Mouse (Mus musculus): ENCODE measurements around the gene BC030499. TPM values are rescaled to one million over a fixed set of nuclear protein-coding genes. Genes with fewer than 3 reads are reported as not detected.

BC030499 gene
- 0.52 TPM for polyA plus RNA-seq (2017; shearing (Covaris generic))

DNA sequence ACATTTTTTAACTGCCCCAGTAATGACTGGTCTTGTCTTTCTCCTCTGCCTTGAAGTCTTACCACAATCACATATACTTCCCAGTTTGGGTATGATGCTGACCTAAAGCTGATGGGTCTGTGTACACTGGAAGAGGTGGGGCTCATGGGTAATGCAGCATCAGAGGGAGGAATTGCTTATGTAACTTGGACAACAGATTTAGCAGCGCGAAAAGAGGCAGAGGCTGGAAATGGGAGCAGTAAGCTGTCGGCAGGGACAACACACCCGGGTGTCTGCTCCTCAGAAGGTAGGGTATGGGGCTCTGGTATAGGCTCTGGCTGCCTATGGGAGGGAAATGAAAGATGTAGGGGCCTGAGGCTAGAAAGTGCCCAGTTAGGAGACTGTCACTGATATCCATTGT, at the start of gene BC030499:
Gene BC030499, plus strand, starts transcription at position 188 of the 400 bp plus-strand sequence.

DNA sequence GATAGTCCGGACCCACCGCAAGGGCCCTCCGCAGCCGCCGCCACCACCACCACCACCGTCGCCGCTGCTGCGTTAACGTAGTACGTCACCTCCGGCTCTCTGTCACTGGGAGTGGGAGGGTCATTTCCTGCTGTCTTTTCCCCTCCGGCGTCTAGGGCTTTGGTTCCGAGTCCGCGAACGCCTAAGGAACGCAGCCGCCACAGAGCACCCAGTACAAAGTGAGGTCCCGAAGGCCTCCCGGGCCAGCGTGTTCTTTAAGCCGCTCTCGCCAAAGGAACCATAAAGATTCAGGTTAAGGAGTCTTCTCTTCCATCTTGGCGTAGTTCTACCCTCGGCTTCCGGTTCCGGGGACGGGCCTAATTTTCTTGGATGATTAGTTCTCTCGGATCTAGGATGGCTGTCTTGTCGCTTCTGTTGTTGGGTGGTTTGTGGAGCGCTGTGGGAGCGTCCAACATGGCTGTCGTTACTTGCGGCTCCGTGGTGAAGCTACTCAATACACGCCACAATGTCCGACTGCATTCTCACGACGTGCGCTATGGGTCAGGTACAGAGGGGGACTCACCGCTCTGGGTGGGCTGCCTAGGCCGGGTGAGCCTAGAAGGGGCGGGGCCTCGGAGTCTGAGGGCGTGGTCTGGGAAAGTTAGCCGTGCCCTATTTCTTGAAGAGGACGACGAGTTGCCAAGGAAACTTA, 44.9 kb upstream of the BC030499 start, which contains the start of the genes Sdf2 and Supt6:
Gene Sdf2, plus strand, starts transcription at position 120 of the 691 bp plus-strand sequence.
Gene Supt6, minus strand, starts transcription at position 361 of the 691 bp plus-strand sequence.

DNA sequence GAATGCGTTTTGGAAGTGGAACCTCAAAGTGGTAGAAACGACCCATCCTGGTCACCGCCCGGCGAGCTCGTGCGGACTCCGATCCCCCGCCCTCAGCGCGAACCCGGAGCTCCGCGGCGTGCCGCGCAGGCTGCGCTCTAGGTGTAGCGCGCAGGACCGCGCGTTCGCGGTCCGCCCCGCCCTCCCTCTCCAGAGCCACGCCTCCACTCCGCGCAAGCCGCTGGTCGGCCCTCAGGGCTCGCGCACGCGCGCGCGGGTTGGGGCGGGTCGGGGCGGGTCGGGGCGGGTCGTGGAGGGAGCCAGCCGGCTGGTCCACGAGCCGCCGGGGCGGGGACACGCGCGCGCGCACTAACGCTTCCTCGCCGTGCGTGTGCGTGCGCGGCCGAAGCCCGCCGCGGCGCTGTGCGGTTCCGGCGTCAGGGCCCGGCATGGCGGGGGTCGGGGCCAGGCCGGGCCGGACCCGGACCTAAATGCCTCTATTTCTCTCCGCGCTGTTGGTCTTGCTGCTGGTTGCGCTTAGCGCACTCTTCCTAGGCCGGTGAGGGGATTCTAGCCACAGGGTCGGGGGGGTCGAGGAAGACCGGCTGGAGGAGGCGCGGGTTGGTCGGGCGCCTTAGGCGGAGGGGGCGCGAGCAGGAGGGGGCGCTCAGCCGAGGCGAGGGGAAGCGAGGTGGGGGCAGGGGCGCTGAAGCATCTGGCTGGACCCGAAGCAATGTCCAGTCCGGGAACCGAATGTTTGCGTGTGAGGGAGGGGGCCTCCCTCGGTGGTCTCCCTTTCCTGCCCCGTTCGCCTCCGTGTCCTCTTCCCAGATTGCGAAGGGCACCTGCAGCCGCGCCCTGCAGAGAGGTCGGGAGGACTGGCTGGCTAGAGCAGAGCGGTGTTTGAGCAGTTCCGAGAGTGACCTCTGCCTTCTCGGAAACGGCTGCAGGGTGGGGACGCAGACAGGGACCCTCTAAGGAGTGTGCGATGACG, 29.0 kb upstream of the BC030499 start, which contains the start of gene 2610507B11Rik:
Gene 2610507B11Rik, plus strand, starts transcription at position 373 of the 973 bp plus-strand sequence.

DNA sequence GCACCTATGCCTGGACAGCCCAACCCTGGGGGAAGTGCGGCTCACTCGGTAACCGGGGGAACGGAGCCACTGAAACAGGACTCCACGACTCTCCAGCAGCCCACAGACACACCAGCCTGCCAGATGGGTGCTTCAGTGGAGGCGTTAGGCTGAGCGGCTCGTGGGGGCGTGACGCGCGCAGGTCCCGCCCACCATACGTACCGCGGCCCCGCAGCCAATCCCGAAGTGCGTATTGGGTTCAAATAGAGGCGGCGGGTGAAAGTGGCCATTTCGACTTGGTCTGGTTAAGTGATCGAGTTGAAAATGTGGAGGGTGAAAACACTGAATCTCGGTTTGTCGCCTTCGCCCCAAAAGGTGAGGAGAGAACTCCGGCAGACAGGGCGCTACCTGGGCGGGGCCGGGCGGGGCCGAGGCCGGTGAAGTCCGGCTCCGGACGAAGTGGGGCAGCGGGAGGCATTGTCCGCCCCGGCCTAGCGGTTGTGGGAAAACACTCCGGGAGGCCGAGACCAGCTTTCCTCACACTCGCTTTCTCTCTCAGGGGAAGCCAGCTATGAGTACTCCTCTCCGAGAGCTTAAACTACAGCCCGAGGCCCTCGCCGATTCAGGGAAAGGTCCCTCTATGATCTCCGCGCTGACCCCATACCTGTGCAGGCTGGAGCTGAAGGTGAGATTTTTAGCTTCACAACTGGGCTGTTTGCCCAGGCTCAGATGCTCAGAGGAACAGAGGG, 10.9 kb downstream of the BC030499 start, which contains the start of gene Spag5:
Gene Spag5, plus strand, starts transcription at position 173 of the 728 bp plus-strand sequence.

DNA sequence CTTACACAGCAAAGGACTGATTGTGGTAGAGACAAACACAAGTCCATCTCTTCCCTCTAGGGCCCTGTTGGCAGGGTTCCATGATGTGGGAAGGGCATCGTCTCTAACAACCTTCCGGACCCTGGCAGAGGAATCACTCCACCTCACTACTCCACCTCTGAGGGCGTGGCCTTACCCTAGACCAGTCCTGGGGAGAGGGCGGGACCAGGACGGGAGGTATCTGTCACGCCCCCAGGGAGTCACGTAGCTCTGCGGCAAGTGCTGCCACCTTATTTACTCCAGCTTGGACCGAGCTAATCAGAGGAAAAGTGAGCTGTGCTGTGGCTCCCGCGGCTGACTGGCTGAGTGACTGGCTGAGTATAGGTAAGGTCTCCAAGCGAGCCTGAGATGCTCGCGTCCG, 32.2 kb downstream of the BC030499 start, which contains the start of gene Aldoc:
Gene Aldoc, plus strand, starts transcription at position 109 of the 400 bp plus-strand sequence.

DNA sequence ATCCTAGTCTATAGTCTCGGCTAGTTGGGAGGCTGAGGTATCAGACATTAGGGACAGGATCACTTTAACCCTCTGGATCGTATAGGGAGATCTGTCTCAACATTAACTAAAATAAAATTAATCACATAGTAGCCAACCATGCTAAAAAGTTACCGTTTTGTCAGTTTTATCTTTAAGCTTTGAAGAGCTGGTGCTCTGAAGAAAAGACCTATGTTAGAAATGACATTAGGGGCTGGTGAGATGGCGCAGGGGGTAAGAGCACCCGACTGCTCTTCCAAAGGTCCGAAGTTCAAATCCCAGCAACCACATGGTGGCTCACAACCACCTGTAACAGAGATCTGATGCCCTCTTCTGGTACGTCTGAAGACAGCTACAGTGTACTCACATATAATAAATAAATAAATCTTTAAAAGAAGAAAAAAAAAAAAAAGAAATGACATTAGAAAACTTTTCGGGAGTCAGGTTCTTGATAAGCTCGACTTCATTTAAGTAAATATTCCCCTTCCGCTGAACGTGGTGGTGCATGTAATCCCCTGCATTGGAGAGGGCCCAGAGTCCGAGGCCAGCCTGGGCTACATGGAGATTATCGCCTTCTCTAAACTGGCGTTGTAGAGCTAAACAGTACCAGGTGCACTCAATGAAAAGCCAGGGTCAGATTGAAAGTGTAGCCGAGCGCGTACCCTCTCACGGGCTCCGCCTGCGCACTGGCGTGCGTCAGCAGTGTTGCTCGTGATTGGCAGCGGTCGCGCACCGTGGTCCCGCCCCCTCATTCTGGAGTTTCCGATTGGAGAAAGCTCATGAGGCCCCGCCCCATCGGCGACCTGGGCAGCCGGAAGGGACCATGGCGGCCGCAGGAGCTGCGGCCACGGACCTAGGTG, 37.2 kb downstream of the BC030499 start, which contains the start of gene Pigs:
Gene Pigs, plus strand, starts transcription at position 782 of the 878 bp plus-strand sequence.

DNA sequence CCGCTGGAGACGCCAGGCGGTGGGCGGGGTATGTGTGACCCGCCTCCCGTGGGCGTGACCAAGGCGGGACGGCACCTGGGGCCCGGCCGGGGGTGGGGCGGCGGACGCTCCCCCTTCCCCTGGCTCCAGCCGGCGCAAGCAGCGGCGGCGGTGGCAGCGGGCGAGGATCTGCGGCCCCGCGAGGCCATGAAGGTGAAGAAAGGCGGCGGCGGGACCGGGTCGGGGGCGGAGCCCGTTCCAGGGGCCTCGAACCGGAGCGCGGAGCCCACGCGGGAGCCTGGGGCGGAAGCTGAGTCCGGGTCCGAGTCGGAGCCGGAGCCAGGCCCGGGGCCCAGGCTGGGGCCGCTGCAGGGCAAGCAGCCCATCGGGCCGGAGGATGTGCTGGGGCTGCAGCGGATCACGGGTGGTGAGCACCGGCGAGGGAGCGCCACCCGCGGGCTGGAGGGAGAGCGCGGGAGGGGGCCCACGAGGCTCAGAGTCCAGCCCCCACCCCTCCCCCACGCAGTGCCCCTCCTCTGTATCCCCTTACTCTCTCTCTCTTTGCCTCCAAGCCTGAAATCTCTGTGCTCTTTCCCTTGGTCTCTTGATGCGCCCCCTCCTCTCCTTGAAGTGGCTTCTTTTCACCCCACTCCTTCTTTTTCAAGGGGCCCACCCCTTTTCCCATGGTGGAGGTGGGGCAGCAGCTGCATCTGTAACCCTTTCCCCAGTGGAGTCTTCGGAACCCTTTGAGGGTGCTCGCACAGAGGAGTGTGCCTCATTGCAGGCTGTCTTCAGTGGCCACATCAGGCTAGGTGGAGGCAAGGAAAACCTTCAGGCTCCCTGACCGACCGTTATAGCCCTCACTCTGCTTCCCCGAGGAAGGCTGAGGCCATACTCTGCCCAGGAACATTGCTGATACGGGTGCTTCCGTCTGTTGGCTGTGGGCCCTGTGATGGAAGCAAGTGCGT, 53.0 kb downstream of the BC030499 start, which contains the start of gene Unc119:
Gene Unc119, plus strand, starts transcription at position 102 of the 947 bp plus-strand sequence.

Other genes with a start within 250 kb of the BC030499 start
- gene Eral1, start 210.5 kb upstream of the BC030499 start, polyA plus RNA-seq (2017; shearing (Covaris generic)), result 32.3 TPM
- gene Fam222b, start 196.2 kb upstream of the BC030499 start, polyA plus RNA-seq (2017; shearing (Covaris generic)), result 16.0 TPM
- gene Traf4, start 125.3 kb upstream of the BC030499 start, polyA plus RNA-seq (2017; shearing (Covaris generic)), result 113 TPM
- 17.3 TPM for gene Nek8, start 114.2 kb upstream of the BC030499 start, polyA plus RNA-seq (2017; shearing (Covaris generic))
- 8.1 TPM for gene Tlcd1, start 114.1 kb upstream of the BC030499 start, polyA plus RNA-seq (2017; shearing (Covaris generic))
- gene Rpl23a, start 107.3 kb upstream of the BC030499 start, polyA plus RNA-seq (2017; shearing (Covaris generic)), result 1,583 TPM
- not detected for gene Rab34, start 102.4 kb upstream of the BC030499 start, polyA plus RNA-seq (2017; shearing (Covaris generic))
- gene Proca1, start 97.4 kb upstream of the BC030499 start, polyA plus RNA-seq (2017; shearing (Covaris generic)), result 0.28 TPM
- 114 TPM for gene Sdf2, start 45.1 kb upstream of the BC030499 start, polyA plus RNA-seq (2017; shearing (Covaris generic))
- gene Supt6, start 44.9 kb upstream of the BC030499 start, polyA plus RNA-seq (2017; shearing (Covaris generic)), result 35.0 TPM
- 57.3 TPM for gene 2610507B11Rik, start 29.1 kb upstream of the BC030499 start, polyA plus RNA-seq (2017; shearing (Covaris generic))
- gene Spag5, start 10.7 kb downstream of the BC030499 start, polyA plus RNA-seq (2017; shearing (Covaris generic)), result 0.88 TPM
- gene Aldoc, start 32.1 kb downstream of the BC030499 start, polyA plus RNA-seq (2017; shearing (Covaris generic)), result 6.8 TPM
- gene Pigs, start 37.6 kb downstream of the BC030499 start, polyA plus RNA-seq (2017; shearing (Covaris generic)), result 69.6 TPM
- gene Unc119, start 52.6 kb downstream of the BC030499 start, polyA plus RNA-seq (2017; shearing (Covaris generic)), result 29.6 TPM
- gene Foxn1, start 95.7 kb downstream of the BC030499 start, polyA plus RNA-seq (2017; shearing (Covaris generic)), result 0.30 TPM
- not detected for gene Slc13a2, start 131.4 kb downstream of the BC030499 start, polyA plus RNA-seq (2017; shearing (Covaris generic))
- 0.62 TPM for gene Slc46a1, start 174.9 kb downstream of the BC030499 start, polyA plus RNA-seq (2017; shearing (Covaris generic))
- 2.6 TPM for gene Sarm1, start 206.9 kb downstream of the BC030499 start, polyA plus RNA-seq (2017; shearing (Covaris generic))
- not detected for gene Vtn, start 208.2 kb downstream of the BC030499 start, polyA plus RNA-seq (2017; shearing (Covaris generic))
- not detected for gene Sebox, start 212.6 kb downstream of the BC030499 start, polyA plus RNA-seq (2017; shearing (Covaris generic))
- gene Tmem199, start 221.3 kb downstream of the BC030499 start, polyA plus RNA-seq (2017; shearing (Covaris generic)), result 17.1 TPM
- gene Poldip2, start 221.4 kb downstream of the BC030499 start, polyA plus RNA-seq (2017; shearing (Covaris generic)), result 33.7 TPM
- 15.2 TPM for gene Tnfaip1, start 245.5 kb downstream of the BC030499 start, polyA plus RNA-seq (2017; shearing (Covaris generic))
- 61.7 TPM for gene Ift20, start 245.5 kb downstream of the BC030499 start, polyA plus RNA-seq (2017; shearing (Covaris generic))

Data from effector memory CD4-positive, alpha-beta T cell, adult 7 months (primary cell).